Mouse (Mus musculus) megakaryocyte, embryonic 14.5 days (primary cell): Measurements from ENCODE around the gene Dscam.

Experiments used
- FLI1 ChIP-seq: IDR thresholded peaks from 2 replicates; pipeline ENCODE4 v1.6.1; 2012; ENCODE audit warnings: low read length, inconsistent platforms, mixed read lengths
- GATA1 ChIP-seq: IDR thresholded peaks from 3 replicates; pipeline ENCODE4 v1.6.1; 2012; ENCODE audit warnings: mixed read lengths, low read length, inconsistent platforms, borderline replicate concordance

DNA sequence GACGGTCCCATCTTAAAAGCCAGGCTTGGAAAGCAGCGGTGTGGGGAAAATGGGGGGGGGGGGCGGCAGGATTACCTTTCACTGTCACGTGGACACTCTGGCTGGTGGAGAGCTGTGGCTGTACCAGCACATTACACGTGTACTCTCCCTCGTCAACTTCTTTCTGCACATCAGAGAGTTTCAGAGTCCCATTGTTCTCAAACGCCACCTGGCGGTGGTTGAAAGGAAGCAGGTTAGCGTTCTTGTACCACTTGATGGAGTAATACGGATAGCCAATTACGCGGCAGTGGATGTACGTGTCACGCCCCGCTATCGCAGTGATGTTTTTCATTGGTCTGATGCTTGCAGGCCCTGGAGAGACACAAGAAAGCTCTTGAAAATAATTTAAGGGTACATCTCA lies 350.9 kb downstream of the Dscam start:
- TF ChIP-seq GATA1 (no peak), FLI1 (no peak)
